Comparison of ENCODE assay signal across 8 mouse cellular contexts in genomic region chr16:91553625-91554024, GRCm38 (mm10). TPM values are rescaled to one million over a fixed set of nuclear protein-coding genes. Genes with fewer than 3 reads are reported as not detected.
DNase-seq lines count a peak whose midpoint lies in the region; ATAC-seq and TF ChIP-seq lines count a peak whose summit lies in the region.

No protein-coding gene starts in this region.

- peak overlapping the region; percentile 27; the same call in 1 of the 2 replicates for H3K9ac ChIP-seq in heart, embryonic 14.5 days (ENCODE audit: low read length)

- no peak for ATAC-seq in cerebellum, adult (ENCODE audit: insufficient number of reproducible peaks, low FRiP score, low TSS enrichment)
- peak; percentile 66 for ATAC-seq in CD4-positive, CD25-positive, alpha-beta regulatory T cell, adult 4 months
- no peak for ATAC-seq in heart, embryonic 14.5 days (ENCODE audit: insufficient number of reproducible peaks, insufficient read depth, low FRiP score, low read depth)
- no peak for ATAC-seq in megakaryocyte-erythroid progenitor cell, adult 5-6 weeks (replicated peaks; ENCODE audit: low FRiP score, low TSS enrichment, poor library complexity, severe bottlenecking)

- no peak overlapping the region for H3K4me3 ChIP-seq in heart, embryonic 14.5 days (ENCODE audit: control insufficient read depth in 1 of 2, insufficient read depth in 1 of 2, low read depth in 1 of 2, low read length in 2 of 2)
- H3K4me3 ChIP-seq in lung, adult 2 months (replicated peaks; ENCODE audit: extremely low read depth, low read depth, low read length), result no peak overlapping the region

- 39% methylated on average over 12 of the region's 12 CpGs for WGBS in heart, embryonic 14.5 days
- 32% methylated on average over 12 of the region's 12 CpGs for WGBS in lung, adult 2 months

- DNase-seq in cerebellum, postnatal 25 days, result peak; percentile 27 to 40
- DNase-seq in lung, adult 2 months, result peak; percentile 42
- DNase-seq in urinary bladder, postnatal 25 days (ENCODE audit: low spot score), result no peak
- no peak for DNase-seq in right cerebral cortex, adult 18-20 months

- H3K9me3 ChIP-seq in heart, embryonic 14.5 days (ENCODE audit: control insufficient read depth, low read length), result no peaks in the 10 kb centered on the region

- H3K4me1 ChIP-seq in heart, embryonic 14.5 days (ENCODE audit: control insufficient read depth in 2 of 2, insufficient read depth in 2 of 2, low read length in 2 of 2), result peaks cover 40 to 62% of the 10 kb centered on the region in 2 experiments
- peaks cover 29% of the 10 kb centered on the region for H3K4me1 ChIP-seq in lung, adult 2 months (ENCODE audit: control insufficient read depth, insufficient read depth, low read length)

- H3K27me3 ChIP-seq in heart, embryonic 14.5 days (ENCODE audit: control insufficient read depth, insufficient read depth, low read length), result no peaks in the 10 kb centered on the region

- H3K27ac ChIP-seq in heart, embryonic 14.5 days (replicated peaks in 1 of 2; ENCODE audit: control insufficient read depth in 1 of 2, insufficient read depth in 1 of 2, low read depth in 2 of 2, low read length in 2 of 2), result peak overlapping the region in 1 of 2 experiments; percentile 57; a peak in 1 of 4 replicates

- no peak for TF ChIP-seq CTCF in lung, adult 2 months (IDR thresholded peaks at IDR 0.05; ENCODE audit: insufficient read depth, low read length)

- peak overlapping the region; percentile 30 for H3K4me2 ChIP-seq in heart, embryonic 14.5 days (ENCODE audit: low read length)

- peak; percentile 9; the same call in 1 of the 2 replicates for TF ChIP-seq POLR2A in lung, adult 2 months (IDR thresholded peaks at IDR 0.05; ENCODE audit: borderline replicate concordance, extremely low read depth, low read depth, low read length)

- H3K36me3 ChIP-seq in heart, embryonic 14.5 days (ENCODE audit: control insufficient read depth, insufficient read depth, low read length), result peaks cover 49% of the 10 kb centered on the region

RNA-seq across cellular contexts. Expression of gene Ifngr2, which starts 6.8 kb away (rescaled TPM):
- polyA plus RNA-seq in CD4-positive, CD25-positive, alpha-beta regulatory T cell, adult 4 months (2017; shearing (Covaris generic)), result 10 to 100 TPM; 29.9 to 35.3 TPM
- polyA plus RNA-seq in heart, embryonic 14.5 days (2014; fragmentation: Nextera tagmentation; extraction: Ambion mirVana), result 140 and 146 TPM in 2 replicates
- 32.4 and 37.9 TPM in 2 replicates for polyA plus RNA-seq in lung, adult 2 months (2012; rRNA removed)
- total RNA-seq in megakaryocyte-erythroid progenitor cell, adult 5-6 weeks (2014; fragmentation: Nextera tagmentation), result 7.2 and 8.7 TPM in 2 replicates
- total RNA-seq in megakaryocyte-erythroid progenitor cell, adult 5-6 weeks (2017), result 5.4 and 6.7 TPM in 2 replicates

RNA-seq across cellular contexts. Expression of gene Tmem50b, which starts 44.0 kb away (rescaled TPM):
- polyA plus RNA-seq in CD4-positive, CD25-positive, alpha-beta regulatory T cell, adult 4 months (2017; shearing (Covaris generic)), result 10 to 100 TPM; 27.7 to 38.4 TPM
- polyA plus RNA-seq in heart, embryonic 14.5 days (2014; fragmentation: Nextera tagmentation; extraction: Ambion mirVana), result 60.5 and 67.5 TPM in 2 replicates
- 87.2 and 111 TPM in 2 replicates for polyA plus RNA-seq in lung, adult 2 months (2012; rRNA removed)
- 2.1 and 5.1 TPM in 2 replicates for total RNA-seq in megakaryocyte-erythroid progenitor cell, adult 5-6 weeks (2014; fragmentation: Nextera tagmentation)
- 0.38 and 2.9 TPM in 2 replicates for total RNA-seq in megakaryocyte-erythroid progenitor cell, adult 5-6 weeks (2017)

Comparison
In these comparisons a context has a peak if more than half of its experiments do, and no peak if none do; other contexts are left out.
1. DNase-seq: peak in cerebellum, postnatal 25 days (2 of 2) and lung, adult 2 months (single experiment); none in urinary bladder, postnatal 25 days (single experiment) and right cerebral cortex, adult 18-20 months (single experiment).